Mouse (Mus musculus) ES-Bruce4 (cell line): ENCODE measurements around the gene Lrrc47.

ENCODE experiments used
- CTCF ChIP-seq: IDR thresholded peaks from one replicate; pipeline ENCODE4 v1.8.1; 2011; ENCODE audit warnings: low read depth, low read length
- POLR2A ChIP-seq: IDR thresholded peaks from one replicate; pipeline ENCODE4 v1.8.1; 2011; ENCODE audit warnings: low read length; ENCODE audit not compliant: insufficient read depth

- TF ChIP-seq CTCF (peak; percentile 81), POLR2A (no peak)
Measured at GRCm38 (mm10) chr4:154070896-154071295, 59.4 kb downstream of the Lrrc47 start.
